Mouse (Mus musculus) gastrocnemius, postnatal 4 days (tissue): ENCODE results near the gene Snx18. TPM values are rescaled to one million over a fixed set of nuclear protein-coding genes. Genes with fewer than 3 reads are reported as not detected.
A peak's percentile ranks its signal among the peaks of the same experiment; 100 is the strongest.

ENCODE experiments used
- DNase-seq, 2 experiments: peaks; one replicate each; pipeline ENCODE4 v3.0.0; 2021 to 2022; ENCODE audit warnings: low spot score in 2 of 2, mixed read lengths in 2 of 2
- total RNA-seq, 2 experiments: library from RNA; stranded (reverse); gene quantifications; 2 replicates each; pipeline ENCODE4 v1.2.3; 2021

Gene Snx18
- total RNA-seq, 2 experiments from 2014 or later, result 30.7 to 36.4 TPM

GRCm38 (mm10) chr13:113599701-113600530 lies 18.4 kb downstream of the Snx18 start:
- no peak for DNase-seq

- DNase-seq, result no peak
Observed at GRCm38 (mm10) chr13:113597616-113598015, 20.7 kb downstream of the Snx18 start.

GRCm38 (mm10) chr13:113596821-113597541 lies 21.4 kb downstream of the Snx18 start:
- DNase-seq, result no peak

- peak in 1 of 2 experiments; percentile 30 for DNase-seq
Observed at GRCm38 (mm10) chr13:113595987-113596386, 22.4 kb downstream of the Snx18 start.

- no peak for DNase-seq
Observed at GRCm38 (mm10) chr13:113595219-113595618, 23.1 kb downstream of the Snx18 start.

GRCm38 (mm10) chr13:113594361-113594760 lies 24.0 kb downstream of the Snx18 start:
- DNase-seq, result no peak

- no peak for DNase-seq
Observed at GRCm38 (mm10) chr13:113593711-113594110, 24.7 kb downstream of the Snx18 start.

- DNase-seq, result no peak
Observed at GRCm38 (mm10) chr13:113592703-113593200, 25.6 kb downstream of the Snx18 start.

GRCm38 (mm10) chr13:113591336-113591735 lies 27.0 kb downstream of the Snx18 start:
- DNase-seq, result no peak

GRCm38 (mm10) chr13:113590216-113590615 lies 28.1 kb downstream of the Snx18 start:
- no peak for DNase-seq

- peak in 1 of 2 experiments; percentile 60 for DNase-seq
Observed at GRCm38 (mm10) chr13:113589499-113589898, 28.9 kb downstream of the Snx18 start.

- DNase-seq, result no peak
Observed at GRCm38 (mm10) chr13:113587200-113587936, 31.0 kb downstream of the Snx18 start.

- DNase-seq, result no peak
Observed at GRCm38 (mm10) chr13:113585606-113586005, 32.8 kb downstream of the Snx18 start.

GRCm38 (mm10) chr13:113584431-113584830 lies 33.9 kb downstream of the Snx18 start:
- DNase-seq, result no peak

- no peak for DNase-seq
Observed at GRCm38 (mm10) chr13:113583563-113583962, 34.8 kb downstream of the Snx18 start.

- no peak for DNase-seq
Observed at GRCm38 (mm10) chr13:113582024-113582423, 36.3 kb downstream of the Snx18 start.

- DNase-seq, result no peak
Observed at GRCm38 (mm10) chr13:113581436-113581835, 36.9 kb downstream of the Snx18 start.

- DNase-seq, result no peak
Observed at GRCm38 (mm10) chr13:113580400-113580790, 38.0 kb downstream of the Snx18 start.

- no peak for DNase-seq
Observed at GRCm38 (mm10) chr13:113579788-113580399, 38.5 kb downstream of the Snx18 start.

GRCm38 (mm10) chr13:113574232-113574631 lies 44.1 kb downstream of the Snx18 start:
- no peak for DNase-seq

GRCm38 (mm10) chr13:113573377-113573776 lies 45.0 kb downstream of the Snx18 start:
- no peak for DNase-seq
